Mouse (Mus musculus) kidney, postnatal 25 days (tissue): ENCODE results near the gene Foxn4.

Source experiments
- DNase-seq, 2 experiments: peaks; one replicate each; pipeline ENCODE4 v3.0.0; 2021; ENCODE audit warnings: mixed read lengths in 2 of 2

Gene Foxn4

DNA sequence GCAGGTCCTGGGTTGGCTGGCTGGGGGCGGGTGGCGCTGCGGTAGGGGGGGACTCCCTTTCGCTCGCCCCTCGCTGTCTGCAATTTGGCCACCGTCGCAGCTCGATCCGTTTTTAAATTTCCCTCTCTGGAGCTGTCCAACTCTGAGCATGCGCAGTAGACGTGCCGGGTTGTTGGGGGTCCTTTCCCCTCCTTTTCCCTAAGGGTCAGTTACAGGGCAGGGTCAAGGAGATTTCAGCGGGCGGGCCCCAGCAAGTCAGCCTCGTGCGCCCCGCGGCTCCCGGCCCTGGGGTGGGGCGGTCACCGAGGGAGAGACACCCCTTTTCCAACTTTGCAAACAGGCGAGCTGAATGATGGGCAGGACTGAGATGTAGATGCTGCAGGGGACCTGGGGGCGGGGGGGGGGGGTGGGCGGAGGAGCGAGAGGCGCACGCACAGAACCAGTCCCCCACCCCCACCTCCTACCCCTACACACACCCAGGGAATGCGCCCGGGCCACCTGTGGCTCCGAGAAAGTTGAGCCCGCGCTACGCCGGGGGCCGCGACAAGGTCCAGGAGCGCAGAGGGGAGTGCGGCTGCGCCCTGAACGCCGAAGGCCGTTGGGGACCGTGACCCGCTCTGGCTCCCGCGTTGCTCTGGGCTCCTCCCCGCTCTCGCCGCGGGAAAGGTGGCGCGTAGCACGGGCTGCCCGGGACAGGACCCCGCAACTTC is at the start of gene Foxn4:
TSS of gene Foxn4 (minus strand) at position 115 of the 710 bp plus-strand sequence.
- no peak for DNase-seq

DNA sequence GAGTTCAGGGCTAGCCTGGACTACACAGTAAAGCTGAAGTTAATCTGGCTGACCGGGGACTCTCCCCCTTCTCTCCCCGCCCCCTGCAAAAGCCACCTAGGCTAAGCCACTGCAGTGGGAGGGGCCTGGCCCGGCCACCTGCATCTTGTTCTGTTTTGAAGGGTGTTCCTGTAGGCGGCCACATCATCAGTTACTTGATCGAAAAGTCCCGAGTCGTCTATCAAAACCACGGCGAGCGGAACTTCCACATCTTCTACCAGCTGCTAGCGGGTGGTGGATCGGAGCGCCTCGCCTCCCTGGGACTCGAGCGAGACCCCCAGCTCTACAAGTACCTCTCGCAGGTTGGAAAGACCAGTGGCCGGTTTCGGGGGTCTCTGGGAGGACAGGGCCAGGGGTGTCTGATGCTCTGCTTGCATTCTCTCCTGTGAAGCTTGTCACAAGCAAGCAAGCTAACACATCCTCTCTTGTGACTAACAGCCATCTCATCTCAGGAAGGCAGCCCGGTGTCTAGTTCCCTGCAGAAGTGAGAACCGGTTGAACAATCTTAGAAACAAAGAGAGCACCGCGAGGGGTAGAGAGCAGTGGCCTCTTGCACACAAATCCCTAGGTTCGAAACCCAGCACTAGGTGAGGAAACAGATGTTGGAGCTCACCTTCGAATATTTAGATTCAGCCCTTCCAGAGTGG is 49.6 kb upstream of the Foxn4 start:
- DNase-seq: no peak

DNA sequence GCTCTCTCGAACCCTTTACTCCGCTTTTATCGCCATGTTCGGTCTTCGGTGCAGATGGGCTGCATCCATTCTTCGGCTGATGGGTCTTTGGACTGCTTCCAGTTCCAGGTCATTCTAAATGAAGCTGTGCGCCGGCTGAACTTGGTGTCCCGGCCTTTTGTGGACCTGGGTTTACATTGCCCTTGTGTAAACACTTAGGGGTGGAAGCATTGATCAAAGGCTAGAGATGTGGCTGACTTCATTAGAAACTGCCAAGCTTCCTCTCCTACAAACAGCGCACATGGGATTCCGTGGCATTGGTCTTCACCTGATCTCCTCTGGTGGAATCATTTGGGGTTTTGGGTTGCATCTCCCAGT is 36.1 kb upstream of the Foxn4 start:
- DNase-seq: no peak

DNA sequence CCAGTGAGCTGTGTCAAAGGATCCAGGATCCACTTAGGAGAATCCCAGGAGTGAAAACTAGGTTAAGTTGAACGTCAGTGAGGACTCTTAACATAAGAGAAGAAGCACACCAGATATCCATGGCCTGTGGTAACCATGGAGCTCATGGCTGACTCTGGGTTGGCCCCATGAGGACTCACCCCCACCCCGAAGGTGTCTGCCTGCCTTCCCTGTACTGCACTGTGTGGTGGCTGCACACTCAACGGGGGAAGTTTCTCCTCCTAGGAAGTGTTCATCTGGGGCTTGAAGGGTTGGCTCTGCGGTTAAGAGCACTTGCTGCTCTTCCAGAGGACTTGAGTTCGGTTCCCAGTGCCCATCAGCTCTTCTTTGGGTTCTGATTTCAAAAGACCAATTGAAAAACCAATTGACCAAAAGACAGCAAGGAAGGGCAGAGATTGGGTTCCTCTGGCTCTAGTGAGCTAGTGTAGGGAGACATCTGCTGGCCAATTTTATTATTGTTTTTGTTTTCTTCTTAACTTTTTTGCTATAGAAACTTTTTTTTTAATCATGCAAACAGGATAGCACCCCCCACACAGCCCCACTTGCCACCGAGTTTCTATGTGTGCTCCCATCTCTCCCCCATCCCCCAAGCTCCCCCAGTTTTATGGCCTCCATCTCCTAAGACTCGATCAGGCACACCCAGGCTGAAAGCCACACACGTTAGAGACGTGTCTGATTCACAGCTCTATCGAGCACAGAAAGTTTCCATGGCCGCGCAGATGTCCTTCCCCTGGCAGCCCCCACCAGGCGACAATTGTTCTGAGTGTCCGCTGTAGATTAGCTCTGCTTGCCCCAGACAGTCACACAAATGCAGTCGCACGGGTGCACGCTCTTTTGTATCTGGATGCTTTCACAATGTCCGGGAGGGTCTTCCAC is 35.4 kb upstream of the Foxn4 start:
- DNase-seq: no peak

DNA sequence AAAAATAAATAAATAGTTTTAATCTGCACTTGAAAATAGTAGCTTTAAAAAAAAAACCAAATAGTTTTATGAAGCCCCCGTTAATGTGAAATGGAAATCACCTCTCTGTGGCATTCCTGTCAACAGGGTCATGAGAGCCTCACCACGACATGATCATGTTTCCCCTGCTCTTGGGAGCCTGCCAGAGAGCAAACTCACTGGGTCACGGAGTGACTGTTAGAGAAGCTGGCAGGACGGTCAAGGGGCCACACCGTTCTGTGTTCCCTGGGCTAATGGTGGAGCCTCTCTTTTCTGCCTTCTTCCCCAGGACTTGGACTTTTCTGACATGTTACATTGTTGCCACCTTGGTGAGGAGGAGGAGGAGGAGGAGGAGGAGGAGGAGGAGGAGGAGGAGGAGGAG is 32.9 kb upstream of the Foxn4 start:
- no peak for DNase-seq

DNA sequence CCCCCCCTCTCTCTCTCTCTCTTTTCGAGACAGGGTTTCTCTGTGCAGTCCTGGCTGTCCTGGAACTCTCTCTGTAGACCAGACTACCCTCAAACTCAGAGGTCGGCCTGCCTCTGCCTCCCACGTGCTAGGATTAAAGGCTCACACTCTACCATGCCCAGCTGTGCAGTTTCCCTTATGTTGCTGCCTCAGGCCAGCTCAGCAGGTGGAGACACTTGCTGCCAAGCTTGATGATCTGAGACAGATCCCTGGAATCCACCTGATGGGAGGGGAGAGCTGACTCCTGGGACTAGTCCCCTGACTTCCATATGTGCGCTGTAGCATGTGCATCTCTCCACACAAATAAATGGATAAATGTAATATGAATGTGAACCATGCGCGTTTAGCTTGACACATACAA is 29.6 kb upstream of the Foxn4 start:
- DNase-seq: no peak

DNA sequence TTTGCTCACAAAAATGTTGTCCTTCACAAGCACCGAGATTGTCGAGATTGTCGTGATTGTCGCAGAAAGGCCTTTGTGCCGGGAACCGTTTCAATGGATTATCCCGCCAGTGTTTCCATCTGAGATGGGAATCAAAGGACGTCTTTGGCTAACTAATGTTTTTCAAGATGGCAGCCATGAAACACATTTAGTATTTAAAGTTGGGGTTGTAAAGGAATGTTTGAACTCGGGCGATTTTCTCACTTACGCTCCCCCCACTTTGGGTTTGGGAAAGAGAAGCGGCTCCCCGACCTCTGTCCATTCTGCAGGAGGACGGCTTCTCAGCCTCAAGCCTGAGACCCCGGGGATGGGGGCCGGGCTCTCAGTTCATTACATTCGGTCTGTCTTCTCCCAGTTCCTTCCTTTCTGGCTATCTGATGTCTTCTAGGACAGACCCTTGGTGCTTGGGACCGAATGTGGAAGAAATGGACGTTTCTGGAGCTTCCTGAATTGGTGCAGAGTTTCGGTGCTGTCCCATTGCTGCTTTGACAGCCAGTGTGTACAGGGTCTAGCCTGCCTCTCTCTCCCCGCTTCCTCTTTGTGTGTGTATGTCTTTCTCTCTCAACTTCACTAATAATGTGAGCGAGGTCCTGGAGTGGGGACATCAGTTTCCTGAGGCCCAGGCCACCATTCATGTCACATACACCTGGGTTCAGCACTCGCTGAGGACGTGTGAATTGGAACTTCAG is 26.4 kb upstream of the Foxn4 start:
- DNase-seq: no peak

DNA sequence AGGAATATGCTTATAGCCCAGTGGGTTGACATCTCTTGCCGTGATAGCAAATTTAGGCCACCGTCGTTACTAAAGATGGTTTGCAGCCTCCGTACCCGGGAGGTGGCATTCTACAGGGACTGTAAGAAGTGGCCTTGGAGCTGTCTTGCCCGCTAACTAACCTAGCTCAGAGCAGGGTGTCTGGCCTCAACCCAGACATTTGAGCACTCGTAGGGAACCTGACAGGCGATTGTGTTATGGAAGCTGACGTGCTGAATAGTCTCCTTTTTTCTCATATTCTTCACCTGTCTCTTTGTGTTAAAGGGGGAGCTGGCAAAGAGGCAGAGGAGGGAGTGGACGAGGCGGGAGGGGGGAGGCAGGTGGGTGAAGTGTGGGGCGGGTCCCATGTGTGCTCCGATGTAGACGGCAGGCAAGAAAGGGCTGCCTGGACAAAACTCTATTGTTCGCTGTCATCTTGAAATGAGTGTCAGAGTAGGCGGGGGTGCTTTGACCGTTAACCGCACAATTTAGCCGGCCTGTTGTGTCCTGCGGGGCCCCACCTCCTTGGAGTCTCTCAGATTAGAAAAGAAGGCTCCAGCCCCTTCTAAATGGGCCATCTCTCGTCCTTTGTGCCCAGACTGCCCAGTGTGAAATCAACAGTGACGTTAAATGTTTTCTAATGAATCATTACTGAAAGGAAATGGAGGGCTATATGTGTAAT is 25.7 kb upstream of the Foxn4 start:
- no peak for DNase-seq

DNA sequence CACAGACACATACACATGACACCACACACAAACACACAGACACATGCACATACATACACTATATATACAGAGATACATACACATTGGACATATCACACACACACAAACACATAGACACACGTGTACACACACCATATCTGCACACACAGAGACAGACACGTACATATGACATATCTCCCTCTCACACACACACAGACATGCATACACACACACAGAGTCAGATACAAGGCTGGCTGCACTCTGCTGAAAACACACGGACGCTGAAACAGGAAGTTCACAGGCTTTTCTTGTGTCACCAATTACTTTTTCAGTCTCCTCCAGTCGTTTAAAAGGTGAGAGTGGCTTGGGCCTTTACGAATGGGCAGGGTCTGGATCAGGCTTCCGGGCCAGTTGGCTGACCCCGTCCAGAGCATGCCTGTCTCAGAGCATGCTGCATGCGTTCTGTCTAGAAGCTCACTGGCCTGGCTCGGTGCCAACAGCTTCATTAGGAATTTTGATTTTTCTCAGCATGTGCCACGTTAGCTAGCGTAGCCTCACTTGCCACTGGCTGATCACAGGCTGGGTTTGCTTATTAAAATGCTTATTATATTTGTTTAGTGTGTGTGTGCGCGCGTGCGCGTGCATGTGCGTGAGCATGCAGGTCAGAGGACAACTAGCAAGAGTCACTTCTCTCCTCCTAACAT is 24.7 kb upstream of the Foxn4 start:
- DNase-seq: peak in 1 of 2 experiments; percentile 25

DNA sequence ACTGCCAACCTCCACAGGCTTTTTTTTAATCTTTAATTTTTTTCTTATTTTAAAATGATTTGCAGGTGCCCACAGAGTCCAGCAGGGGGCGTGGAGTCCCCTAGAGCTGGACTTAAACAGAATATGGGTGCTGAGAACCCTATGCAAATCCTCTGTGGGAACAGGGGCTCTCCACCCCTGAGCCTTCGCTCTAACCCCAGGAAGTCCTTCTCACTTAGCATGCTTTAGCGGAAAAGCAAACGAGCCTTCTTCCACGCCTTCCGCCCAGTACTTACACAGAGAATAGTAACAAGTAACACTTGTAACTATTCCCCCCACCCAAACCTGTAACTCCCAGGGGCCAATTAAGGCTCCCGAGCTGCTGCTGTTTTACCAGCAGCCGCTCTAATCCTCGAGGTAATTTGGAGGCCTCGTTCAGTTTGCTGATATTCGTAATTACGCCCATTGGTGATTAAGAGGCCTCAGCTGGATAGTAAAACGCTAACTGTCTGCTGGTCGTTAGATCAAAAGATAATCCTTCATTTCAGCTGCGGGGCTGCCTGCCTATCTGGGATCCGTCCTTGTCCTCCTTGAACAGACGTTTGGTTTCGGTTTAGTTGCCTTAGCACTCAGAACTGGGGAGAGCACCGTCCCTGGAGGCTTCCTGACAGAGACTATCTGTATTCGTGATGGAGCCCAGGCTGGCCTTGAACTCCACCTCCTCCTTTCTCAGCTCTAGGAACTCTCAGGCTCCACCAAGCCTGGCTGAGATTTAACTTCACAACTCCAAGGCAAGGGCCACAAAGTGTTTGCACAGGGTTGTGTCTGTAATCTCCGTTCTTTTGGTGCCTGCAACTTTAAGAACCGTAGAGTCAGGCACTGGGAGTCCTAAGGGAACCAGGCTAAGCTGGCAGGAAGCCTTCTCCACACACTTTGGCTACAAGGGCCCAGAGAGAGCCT is 23.4 kb upstream of the Foxn4 start:
- no peak for DNase-seq

DNA sequence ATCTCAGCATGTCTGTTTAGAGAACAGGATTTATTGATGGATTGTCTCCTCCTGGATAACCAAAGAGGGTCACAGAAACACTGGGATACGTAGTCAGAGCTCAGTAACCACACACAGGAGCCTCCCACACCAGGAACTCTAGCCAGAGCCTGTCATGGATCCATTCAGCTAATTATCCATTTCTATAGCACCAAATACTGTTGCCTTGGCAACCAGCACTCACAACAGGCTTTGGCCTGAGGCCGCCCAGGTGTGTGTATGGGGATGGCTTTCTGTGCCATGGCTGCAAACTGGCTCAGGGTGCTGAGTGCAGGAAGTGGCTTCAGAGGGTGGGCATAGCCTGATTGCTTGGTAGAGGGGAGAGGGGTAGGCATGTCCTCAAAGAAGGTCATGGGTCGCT is 16.4 kb upstream of the Foxn4 start:
- DNase-seq: no peak

DNA sequence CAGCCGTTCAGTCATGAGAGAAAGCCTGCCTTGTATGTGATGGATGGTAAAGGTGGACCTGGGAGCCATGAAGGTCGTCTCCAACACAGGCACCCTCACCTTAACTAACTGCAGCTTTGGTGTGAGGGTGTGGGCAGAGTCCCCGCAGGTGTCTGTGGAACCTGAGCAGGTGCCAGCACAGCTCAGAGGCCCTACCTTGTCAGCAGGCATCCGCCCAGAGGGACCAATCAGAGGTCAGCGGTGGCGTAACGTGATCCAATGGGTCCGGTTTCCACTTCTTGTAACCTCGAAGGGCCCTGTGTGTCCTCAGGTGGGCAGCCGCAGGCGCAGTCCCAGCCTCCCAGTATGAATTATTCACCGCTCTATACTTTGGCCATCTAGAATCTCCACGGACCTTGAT is 15.3 kb upstream of the Foxn4 start, which contains the start of gene Myo1h:
TSS of gene Myo1h (plus strand) at position 293 of the 400 bp plus-strand sequence.
- DNase-seq: no peak

DNA sequence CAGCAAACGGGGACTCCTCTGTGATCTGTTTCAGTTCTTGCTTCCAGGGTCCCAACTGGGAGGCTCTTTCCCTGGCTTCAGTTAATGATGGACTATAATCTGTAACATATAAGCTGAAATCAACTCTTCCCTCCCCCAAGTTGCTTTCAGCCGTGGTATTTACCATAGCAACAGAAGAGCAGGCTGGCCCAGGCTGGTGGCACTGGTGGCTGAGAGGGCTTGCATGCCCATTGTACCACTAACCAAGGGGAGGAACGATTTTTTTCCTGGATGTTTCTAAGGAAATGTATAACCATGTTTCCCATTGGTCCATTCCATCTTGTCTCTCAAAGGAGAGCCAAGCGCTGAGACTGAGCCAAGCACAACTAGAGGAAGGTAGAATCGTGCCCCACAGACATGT is 14.8 kb upstream of the Foxn4 start:
- DNase-seq: no peak

DNA sequence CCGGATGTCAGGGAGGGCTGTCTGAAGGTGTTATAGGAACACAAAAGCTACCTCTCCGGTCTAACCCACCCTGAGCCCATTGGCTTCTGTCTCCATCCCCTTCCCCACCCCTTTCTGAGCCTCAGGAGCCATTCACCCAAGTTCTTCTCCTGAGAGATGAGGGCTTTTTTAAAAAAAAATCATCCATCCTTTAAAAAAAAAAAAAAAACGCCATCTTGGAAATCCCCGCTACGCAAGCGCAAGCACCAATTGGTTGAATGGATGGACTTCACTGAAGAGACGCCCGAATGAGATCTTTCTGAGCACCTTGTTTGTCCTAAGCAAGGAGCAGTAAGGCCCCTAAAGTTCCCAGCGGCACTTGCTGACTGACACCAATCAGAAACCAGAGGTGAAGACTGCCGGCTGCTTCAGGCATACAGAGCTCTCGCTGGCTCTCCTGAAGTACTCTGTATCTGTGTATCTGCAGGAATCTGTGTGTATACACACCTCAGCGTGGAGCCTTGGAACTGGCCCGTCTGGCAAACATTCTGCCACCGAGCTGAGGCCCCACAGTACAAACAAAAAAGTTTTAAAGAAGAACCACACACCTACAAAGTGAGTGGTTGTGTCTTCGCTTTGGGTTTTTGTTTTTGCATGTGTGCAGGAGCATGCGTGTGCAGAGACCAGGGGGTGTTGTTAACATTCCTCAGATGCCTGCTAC is 13.4 kb upstream of the Foxn4 start:
- DNase-seq: no peak

DNA sequence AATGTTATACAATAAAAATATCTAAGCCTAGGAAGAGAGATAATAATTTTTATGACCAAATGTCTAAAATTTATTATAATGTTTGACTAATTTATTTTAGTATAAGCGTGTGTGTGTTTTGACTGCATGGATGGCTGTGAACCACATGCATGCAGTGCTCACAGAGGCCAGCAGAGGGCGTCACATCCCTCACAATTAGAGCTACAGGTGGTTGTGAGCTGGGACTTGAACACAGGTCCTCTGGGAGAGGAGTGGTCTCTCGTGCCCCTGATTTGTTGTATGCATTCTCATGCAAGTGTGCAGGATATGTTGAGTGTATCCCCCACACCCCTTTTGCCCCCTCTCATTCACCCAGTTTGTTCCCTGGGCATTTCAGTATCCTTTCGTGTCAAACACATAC is 12.5 kb upstream of the Foxn4 start:
- no peak for DNase-seq

DNA sequence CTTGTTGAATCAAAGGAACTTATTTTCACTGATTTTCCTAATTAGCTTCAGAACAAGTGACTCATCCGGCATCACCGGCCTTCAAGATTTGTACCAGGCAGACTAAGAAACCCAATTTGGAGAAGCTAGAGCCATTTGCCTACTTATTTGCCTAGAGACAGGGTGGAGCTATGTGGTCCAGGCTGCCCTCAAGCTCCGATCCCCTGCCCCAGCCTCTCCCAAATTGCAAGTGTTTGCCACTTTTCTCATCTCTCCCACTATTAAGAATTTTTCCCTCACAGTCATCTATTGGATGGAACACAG is 11.7 kb upstream of the Foxn4 start:
- DNase-seq: no peak

DNA sequence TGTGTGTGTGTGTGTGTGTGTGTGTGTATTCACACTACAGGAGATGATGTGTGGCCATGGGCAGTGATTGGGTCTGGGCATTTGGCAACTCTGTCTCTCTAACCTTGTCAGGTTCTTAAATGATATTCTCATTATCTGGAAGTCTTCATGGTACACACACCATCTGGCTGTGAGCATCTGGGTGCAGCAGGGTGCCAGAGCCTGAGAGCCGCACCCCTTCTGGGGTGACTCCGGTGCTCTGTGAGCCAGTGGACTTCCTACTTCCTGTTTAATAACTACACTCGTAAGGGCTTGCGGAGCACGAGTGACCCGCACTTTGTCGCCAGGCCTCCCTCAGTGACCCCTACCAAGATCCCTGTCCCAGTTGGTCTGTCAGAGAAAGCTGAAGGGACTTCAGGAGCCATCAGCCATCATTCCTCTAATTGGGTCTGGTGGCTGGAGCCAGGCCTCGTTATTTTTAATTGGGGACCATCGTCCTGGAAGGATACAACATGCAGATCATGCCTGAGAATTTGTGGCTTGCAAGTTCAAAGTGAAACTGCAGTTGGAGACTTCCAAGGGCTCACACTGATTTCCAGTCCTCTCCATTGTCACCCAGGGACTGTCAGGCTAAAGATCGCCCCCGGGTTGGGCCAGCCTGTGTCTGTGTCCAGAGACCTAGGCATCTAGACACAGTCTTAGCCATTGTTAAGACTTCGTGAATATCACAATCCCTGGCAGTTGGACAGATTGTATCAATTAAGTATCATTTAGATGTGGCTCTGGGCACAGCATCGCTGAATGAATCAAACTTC is 11.2 kb upstream of the Foxn4 start:
- no peak for DNase-seq

DNA sequence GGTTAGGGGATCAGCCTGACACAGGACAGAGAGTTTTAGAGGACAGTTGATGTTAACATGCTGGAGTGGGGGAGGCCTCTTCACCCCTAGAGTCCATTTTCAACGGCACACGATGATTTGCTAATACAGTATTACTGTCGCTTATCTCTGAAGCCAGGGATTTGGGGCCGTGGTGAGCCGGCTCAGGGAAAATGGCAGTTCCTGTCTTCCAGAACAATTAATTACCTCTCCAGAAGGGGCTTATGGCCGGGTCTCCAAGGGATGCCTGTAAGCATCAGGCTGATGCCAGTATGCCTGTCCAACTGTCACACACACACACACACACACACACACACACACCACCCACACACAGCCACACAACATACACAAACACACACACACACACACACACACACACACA is 8.7 kb upstream of the Foxn4 start:
- no peak for DNase-seq
